Mouse (Mus musculus) heart, postnatal 25 days (tissue): ENCODE results near the gene Pum1. TPM values are rescaled to one million over a fixed set of nuclear protein-coding genes. Genes with fewer than 3 reads are reported as not detected.
"Not testable (repeated sequence)": the region's sequence is repeated elsewhere in the genome, so short reads cannot be mapped to it uniquely, and the experiment has no call there.

Experiments used
- DNase-seq: peaks from one replicate; pipeline ENCODE4 v3.0.0; 2022; ENCODE audit warnings: low spot score
- intact Hi-C: fragments of 180-260 bp; cut with DNase I; formaldehyde crosslinking; loops from one replicate; pipeline ENCODE4 v1.15.1; 2025
- total RNA-seq, 2 experiments: library from RNA; stranded (reverse); gene quantifications; 2 replicates each; pipeline ENCODE4 v1.2.3; 2021

Pum1 gene
- 10 to 100 TPM; 56.6 to 62.0 TPM for total RNA-seq

DNA sequence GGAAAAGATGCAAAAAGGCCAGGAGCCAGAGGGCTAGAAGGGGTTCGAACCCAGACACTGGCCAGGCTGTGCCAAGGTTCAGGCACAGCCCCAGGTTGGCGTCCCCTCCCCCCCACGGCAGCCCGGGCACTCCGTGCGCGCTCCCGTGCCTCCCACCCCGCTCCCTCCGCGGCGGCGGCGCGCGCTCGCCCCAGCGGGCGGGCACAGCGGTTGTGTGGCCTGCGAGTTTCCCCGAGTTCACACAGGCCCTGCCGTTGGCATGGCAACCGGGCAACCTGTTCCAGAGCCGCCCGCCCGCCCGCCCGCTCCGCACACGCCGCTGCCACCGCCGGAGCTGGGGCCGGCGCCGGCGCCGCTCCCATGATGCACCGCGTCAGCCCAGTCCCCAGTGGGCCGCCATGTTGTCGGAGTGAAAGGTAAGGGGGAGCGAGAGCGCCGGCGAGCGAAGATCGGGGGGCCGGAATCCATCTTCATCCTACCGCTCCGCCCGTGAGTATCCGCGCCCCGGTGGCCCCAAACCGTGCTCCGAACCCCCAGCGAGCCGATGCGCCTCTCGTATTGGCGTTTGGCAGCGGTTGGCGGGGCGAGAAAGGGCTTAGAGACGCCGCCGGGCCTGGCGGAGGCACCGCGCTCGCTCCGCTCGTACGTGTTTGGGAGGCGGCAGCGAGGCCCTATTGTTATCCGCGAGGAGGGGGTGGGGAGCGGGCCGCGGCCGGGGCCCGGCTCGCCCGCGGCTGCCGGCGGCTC is at the start of gene Pum1:
Gene Pum1, plus strand, starts transcription at position 343 of the 747 bp plus-strand sequence.
- DNase-seq, result peak; percentile 70

DNA sequence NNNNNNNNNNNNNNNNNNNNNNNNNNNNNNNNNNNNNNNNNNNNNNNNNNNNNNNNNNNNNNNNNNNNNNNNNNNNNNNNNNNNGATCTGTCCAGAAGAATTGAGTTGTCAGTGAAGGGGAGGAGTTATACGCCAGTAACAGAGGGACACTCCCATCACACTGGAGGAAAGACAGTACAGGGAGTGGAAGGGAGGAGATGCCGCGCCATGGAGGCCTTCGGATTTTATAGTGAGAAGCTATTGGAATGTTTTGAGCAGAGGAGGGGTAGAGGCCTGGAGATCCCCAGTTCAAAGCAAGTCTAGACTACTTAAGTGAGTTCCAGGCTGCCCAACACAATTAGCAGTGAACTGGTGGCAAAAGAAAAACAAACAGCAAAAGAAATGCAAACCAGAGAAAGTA is 33.7 kb upstream of the Pum1 start:
- DNase-seq, result peak; percentile 12
- intact Hi-C loops, result no loop called here

More for the DNA sequence above, at the start of gene Pum1:
- intact Hi-C loops, result loop anchor here (5.0 kb wide), 1 partner anchor 74 kb away; no protein-coding TSS in a partner anchor

DNA sequence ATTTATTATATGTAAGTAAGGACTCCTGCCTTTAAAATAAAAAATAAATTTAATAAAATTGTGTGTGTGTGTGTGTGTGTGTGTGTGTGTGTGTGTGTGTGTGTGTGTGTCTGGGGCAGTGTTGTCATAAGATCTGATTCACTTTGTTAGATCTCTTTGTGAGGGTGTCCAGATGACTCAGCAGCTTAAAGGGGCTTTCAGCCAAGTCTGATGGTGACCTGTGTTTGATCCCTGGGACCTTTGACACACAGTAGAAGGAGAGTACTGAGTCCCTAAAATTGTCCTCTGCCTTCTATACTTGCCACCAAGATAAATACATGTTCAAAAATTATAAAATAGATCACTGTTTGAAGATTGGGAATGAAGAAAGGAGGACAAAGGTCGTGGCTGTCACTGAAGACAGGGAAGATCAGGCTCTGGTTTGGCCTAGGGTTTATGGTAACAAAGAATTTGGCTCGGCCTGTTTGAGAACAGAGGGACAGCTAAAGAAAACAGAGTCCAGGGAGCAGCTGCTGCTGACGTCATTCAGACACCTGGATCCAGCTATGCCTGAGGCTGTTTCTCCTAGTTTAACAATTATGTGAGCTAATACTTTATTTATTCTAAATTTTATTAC is 32.8 kb upstream of the Pum1 start:
- intact Hi-C loops, result no loop called here
- DNase-seq, result no peak

DNA sequence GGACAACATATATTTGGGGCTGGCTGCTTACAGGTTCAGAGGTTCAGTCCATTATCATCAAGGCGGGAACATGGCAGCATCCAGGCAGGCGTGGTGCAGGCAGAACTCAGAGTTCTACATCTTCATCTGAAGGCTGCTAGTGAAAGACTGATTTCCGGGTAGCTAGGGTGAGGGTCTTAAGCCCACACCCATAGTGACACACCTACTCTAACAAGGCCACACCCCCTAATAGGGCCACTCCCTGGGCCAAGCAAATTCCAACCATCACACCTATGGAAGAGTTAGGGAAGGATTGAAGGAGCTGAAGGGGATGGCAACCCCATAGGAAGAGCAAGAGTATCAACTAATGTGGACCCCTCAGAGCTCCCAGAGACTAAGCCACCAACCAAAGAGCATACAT is 28.0 kb upstream of the Pum1 start:
- DNase-seq, intact Hi-C loops: not testable (repeated sequence)

DNA sequence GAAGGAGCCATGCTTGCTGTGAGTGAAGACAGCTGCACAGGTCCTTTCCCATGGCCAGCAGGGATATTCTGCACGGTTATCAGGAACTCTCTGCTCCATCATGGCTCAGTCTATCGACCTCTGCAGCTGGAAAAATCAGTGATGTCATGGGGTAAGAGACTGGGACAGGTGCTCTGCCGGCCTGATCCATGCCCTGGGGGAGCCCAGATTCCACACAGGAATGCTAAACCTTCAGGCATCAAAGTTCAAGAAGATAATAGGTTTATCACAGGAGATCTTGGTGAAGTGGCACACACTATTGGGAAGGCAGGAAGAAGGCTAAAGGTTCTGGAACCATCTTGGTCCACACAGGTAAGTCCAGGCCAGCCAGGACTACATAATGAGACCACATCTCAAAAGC is 26.4 kb upstream of the Pum1 start:
- DNase-seq, result no peak
- intact Hi-C loops, result no loop called here

DNA sequence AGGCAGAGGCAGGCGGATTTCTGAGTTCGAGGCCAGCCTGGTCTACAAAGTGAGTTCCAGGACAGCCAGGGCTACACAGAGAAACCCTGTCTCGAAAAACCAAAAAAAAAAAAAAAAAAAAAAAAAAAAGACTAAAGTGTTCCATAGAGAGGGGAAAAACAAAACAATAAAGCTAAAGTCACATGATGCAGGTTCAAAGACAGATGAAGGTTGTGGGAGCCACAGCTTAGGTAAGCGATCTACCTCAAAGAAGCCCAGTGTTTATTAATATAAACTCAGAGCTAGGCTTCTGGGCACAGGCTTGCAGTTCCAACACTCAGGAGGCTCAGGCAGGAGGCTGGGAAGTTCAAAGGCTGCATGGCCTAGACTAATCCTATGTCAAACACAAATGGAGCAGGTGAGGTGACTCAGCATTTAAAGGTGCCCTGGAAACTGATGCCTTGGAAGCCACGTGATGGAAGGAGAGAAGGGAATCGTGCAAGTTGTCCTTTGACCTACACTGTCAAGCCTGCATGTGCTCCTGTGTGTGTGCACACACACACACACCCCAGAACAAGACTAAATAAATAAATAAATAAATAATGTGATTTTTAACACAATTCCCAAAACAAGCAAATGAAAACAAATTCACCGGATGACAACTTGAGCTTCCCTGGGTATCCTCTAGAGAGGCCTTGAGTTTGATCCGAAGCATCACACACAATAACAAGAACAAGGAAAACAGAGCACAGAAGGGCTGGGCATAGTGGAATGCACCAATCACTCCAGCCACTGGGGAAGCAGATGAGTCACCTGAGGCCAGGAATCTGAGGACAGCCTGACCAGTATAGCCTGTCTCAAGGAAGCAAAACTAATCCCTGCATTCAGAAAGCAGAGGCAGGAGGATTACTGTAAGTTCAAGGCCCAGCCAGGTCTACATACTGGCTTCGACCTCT is 25.4 kb upstream of the Pum1 start:
- intact Hi-C loops, result no loop called here
- no peak for DNase-seq

DNA sequence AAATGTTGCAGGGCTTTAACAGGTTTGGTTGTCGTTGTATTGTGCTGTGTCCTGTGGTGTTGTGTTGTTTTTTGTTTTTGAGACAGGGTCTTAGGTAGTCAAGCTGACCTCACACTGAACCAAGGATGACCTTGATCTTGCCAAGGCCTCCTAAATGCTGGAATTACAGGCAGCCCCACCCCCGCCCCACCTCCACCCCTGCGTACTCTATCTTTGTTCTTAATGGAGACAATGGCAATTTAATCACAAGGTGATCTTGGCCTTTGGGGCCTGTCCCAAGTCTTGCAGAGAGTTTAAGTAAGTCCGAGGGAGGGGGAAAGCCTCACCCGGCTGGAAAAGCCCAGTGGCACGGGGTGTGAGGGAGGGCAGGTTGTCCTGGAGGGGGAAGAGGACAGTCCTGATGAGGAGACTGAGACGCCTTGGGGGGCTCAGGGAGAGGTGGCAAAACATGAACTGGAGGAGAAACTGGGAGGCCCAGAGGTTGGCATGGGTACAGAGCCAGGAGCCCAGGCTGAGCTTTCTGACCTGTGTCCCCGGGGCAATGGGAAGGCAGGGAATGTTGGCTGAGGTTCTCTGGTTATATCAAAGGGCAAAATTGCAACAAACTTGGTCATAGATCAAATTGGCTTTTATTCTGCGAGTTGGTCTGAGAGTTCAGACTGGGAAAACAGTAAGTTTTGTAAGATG is 22.9 kb upstream of the Pum1 start:
- DNase-seq, result no peak
- intact Hi-C loops, result no loop called here

DNA sequence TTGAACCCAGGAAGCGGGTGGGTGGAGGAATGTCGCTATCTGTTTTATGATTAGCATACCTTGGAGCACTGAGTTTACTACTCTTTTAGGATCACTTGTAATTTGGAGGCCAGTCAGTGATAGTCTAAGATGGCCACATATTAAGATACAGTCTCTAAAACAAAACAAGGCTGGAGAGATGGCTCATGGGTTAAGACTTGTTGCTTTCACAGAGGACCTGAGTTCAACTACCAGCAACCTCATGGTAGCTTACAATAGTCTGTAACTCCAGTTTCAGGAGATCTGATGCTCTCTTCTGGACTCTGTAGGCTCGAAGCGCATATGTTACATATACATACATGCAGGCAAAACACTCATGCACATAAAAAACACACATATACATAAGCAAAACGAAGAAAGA is 20.7 kb upstream of the Pum1 start:
- no peak for DNase-seq
- intact Hi-C loops, result no loop called here

DNA sequence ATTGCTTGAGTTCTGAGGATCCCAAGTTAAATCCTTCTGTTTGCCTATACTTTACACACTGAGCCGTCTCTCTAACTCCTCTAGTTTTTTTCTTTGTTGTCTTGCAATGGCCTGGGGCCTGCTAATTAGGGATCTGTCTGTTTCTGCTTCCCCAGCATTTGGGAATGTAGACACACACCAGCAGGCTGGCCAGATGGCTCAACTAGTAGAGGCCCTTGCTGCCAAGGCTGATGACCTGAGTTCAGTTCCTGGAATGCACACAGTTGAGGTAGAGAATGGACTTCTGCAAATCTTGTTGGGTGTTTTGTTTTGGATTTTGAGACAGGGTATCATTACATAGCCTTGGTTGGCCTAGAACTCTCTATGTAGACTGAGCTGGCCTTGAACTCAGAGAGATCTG is 17.7 kb upstream of the Pum1 start:
- intact Hi-C loops, result no loop called here

DNA sequence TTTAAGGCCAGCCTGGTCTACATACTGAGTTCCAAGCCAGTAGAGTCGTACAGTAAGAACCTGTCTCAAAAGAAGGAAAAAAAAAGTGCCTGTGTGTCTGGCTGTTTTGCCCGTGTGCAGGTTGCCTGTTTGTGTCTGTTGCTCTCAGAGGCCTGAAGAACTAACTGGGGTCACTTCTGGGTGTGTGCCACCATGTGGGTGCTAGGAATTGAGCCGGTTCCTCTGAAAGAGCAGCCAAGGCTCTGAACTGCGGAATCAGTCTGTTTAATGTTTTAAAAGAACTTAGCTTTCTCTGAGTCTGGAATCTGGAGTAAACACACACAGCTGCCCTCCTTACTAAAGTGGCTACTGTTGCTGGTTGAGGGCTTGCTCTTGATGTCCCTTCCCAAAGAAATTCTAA is 11.8 kb upstream of the Pum1 start:
- intact Hi-C loops, result no loop called here
- DNase-seq, result no peak

More for the DNA sequence above, 17.7 kb upstream of the Pum1 start:
- DNase-seq, result no peak

DNA sequence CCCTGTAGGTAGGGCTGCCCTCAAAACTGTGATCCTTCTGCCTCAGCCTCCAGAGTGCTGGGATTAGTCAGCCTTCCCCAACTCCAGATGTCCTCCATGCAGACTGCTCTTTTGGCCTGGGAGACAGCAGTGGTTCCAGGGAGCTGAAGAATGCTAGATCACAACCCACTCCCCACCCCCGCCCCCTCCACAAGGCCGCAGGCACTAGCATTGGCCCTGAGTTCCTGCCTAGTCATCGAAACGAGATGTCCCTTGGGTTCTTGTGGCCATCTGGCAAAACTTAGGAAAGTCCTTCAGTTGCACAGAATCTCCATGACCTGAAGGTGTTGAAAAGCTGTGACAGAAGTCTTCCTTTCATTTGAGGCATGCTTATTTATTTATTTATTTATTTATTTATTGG is 10.6 kb upstream of the Pum1 start:
- no peak for DNase-seq
- intact Hi-C loops, result no loop called here

DNA sequence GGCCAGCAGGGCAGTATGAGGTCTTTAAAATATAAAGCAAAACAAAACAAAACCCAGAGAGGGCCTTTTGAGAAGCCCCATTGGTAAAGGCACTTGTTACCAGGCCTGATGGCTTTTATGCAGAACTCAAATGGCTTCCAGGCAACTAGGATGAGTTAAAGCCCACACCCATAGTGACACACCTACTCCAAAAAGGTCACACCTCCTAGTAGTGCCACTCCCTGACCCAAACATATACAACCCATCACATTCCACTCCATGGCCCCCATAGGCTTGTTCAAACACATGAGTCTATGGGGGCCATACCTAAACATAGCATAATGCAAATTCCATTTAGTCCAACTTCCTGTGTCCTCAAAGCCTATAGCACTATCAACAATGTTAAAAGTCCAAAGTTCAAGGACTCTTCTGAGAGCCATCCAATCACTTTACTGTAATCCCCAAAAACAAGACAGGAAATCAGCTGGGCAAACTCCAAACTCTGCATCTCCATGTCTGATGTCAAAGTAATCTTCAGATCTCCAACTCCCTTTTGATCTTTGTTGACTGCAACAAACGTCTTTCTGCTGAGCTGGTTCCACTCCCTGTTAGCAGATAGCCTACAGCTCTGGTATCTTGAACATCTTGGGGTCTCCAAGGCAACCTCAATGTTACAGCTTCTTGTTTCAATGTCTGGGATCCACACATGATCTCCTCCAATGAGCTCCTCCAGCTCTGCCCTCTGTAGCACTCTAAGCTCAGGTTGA is 5.1 kb upstream of the Pum1 start:
- intact Hi-C loops, result no loop called here
- DNase-seq, result no peak

DNA sequence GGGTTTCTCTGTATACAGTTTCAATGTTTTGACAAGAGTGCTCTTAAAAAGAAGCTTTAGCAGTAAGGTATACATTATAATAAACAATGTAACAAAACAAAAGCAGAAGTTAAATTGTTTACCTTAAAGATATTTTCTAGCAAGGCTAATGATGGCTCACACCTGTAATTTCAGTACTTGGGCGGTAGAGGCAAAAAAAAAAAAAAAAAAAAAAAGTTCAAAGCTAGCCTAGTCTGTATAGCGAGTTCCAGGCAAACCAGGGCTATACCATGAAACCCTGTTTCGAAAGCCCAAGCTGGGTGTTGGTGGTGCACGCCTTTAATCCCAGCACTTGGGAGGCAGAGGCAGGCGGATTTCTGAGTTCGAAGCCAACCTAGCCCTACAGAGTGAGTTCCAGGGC is 3.7 kb upstream of the Pum1 start:
- intact Hi-C loops, result no loop called here
- DNase-seq, result no peak

DNA sequence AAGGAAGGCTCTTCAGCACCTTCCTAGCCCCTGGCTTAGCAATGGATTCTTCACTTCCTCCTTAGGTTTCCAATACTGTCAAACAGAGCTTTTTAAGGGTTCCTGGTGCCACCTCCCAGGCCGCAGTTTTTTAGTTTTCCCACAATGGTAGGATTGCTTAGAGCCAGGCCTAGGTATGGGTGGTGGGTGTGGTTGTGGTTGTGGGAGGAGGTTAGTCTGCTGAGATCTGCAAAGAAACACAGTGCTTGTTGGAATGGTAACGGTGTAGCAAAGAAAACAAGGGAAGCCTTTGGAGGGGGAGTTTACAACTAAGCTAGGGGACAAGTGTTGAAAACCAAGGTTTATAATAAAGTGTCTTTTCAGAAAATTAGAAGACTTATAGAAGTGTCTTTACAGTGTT is 3.0 kb upstream of the Pum1 start:
- intact Hi-C loops, result loop anchor here (5.0 kb wide), 1 partner anchor 77 kb away; no protein-coding TSS in a partner anchor
- DNase-seq, result no peak

DNA sequence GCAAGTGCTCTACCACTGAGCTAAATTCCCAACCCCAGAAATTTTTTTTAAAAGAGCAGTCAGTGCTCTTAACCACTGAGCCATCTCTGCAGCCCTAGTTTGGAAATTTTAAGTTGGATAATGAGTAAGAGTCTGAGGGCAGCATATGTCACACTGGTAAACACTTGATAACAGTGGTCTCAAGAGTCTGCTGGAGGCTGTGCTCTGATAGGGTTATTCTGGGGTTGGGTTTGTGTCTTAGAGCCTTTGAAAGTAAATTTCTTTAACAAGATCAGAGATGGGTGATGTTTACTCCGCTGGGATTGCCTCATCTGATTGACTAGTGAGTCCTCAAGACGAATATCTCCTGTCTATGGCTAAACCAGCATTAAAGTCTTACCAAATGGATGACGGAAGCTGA is 2.0 kb upstream of the Pum1 start:
- no peak for DNase-seq
- intact Hi-C loops, result loop anchor here (5.0 kb wide), 1 partner anchor 76 kb away; no protein-coding TSS in a partner anchor

DNA sequence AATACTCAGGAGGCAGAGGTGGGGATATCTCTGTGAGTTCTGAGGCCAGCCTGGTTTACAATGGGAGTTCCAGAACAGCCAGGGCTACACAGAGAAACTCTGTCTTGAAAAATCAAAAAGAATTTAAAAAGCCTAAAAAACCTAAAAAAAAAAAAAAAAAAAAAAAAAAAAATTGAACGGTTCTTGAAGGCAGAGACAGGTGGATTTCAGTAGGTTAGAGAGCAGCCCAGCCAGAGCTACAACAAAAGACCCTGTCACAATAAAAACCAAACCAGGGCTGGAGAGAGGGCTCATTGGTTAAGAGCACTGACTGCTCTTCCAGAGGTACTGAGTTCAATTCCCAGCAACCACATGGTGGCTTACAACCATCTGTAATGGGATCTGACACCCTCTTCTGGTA is 816 bp upstream of the Pum1 start:
- not testable (repeated sequence) for DNase-seq
- intact Hi-C loops, result loop anchor here (5.0 kb wide), 1 partner anchor 75 kb away; no protein-coding TSS in a partner anchor

DNA sequence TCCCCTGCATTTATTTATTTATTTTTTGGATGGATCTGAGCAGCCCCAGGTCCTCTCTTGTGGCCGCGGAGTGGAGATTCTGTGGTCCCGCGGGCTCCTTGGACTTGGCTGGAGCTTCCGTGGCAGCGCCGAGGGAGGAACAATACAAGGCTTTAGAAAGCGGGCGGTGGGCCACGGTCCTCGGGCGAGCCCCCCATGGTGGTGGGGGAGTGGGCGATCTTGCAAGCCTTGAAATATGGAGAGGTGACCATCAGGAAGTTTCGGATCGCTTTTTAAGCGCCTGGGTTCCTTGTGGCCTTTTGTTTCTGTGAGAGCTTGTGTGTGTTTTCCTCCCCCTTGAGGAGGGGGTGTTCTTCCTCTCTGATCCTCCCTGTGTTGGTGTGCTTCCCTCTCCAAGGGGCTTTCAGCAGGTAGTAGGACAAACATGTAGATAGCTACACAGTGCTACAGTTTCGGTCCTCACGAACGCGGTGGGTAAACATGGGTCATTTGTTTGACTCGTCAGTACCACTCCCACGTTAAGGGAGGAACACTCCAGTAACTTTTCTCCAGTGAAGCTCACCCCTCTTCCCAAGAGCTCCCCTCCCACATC is 785 bp downstream of the Pum1 start:
- intact Hi-C loops, result loop anchor here (5.0 kb wide), 1 partner anchor 73 kb away; no protein-coding TSS in a partner anchor
- no peak for DNase-seq

DNA sequence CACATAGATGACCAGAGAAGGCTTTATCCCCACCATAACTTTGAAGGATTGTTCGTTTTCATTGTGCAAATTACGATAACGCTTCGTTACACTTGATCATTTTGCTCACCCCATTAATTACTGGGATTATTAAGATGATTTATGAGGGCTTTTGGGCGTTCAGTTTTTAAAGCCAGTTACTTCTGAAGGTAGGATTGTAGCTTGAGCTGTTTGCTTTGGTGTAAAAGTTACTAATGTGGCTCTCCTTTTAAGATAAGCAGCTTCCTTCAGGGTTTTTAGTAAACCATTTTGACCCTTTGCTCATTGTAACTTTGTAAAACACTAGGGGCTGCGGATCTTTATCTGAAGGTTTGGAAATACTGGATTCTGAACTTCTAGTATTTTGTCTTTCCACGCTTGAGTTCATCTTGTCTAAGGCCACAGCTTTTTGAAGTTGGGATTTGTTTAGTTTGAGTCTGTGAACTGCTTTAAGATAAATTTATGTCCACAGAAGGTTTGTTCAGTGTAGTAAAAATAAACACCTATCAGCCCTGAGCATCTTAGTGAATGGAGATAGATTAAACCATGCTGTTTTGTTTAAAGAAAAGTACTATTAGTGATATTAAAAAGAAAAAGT is 1.4 kb downstream of the Pum1 start:
- no peak for DNase-seq
- intact Hi-C loops, result loop anchor here (5.0 kb wide), 1 partner anchor 73 kb away; no protein-coding TSS in a partner anchor
